Mouse (Mus musculus): Measurements from ENCODE around the gene Pla2g2d.
"Not testable (repeated sequence)": the region's sequence is repeated elsewhere in the genome, so short reads cannot be mapped to it uniquely, and the experiment has no call there.

Gene Pla2g2d

GRCm38 (mm10) chr4:138782098-138782497, 6.6 kb downstream of the Pla2g2d start:
- DNase-seq: no peak

GRCm38 (mm10) chr4:138785721-138786120, 10.2 kb downstream of the Pla2g2d start:
- DNase-seq: no peak

- no peak for DNase-seq
These were observed 10.6 kb downstream of the Pla2g2d start for GRCm38 (mm10) chr4:138786141-138786540.

- DNase-seq: no peak
These were observed 12.8 kb downstream of the Pla2g2d start for GRCm38 (mm10) chr4:138788381-138788780.

- DNase-seq: no peak
These were observed 15.9 kb downstream of the Pla2g2d start for GRCm38 (mm10) chr4:138791452-138791851.

GRCm38 (mm10) chr4:138792599-138792998, 17.1 kb downstream of the Pla2g2d start:
- no peak for DNase-seq

GRCm38 (mm10) chr4:138793276-138793675, 17.7 kb downstream of the Pla2g2d start:
- peak; percentile 45 for DNase-seq

- DNase-seq: no peak
These were observed 18.8 kb downstream of the Pla2g2d start for GRCm38 (mm10) chr4:138794344-138794743.

GRCm38 (mm10) chr4:138796513-138797216, 21.1 kb downstream of the Pla2g2d start:
- DNase-seq: no peak

- no peak for DNase-seq
These were observed 21.7 kb downstream of the Pla2g2d start for GRCm38 (mm10) chr4:138797217-138797570.

- no peak for DNase-seq
These were observed 24.7 kb downstream of the Pla2g2d start for GRCm38 (mm10) chr4:138800134-138800744.

- no peak for DNase-seq
These were observed 26.1 kb downstream of the Pla2g2d start for GRCm38 (mm10) chr4:138801631-138802030.

GRCm38 (mm10) chr4:138802917-138803316, 27.4 kb downstream of the Pla2g2d start:
- no peak for DNase-seq

GRCm38 (mm10) chr4:138805248-138805647, 29.7 kb downstream of the Pla2g2d start:
- no peak for DNase-seq

- no peak for DNase-seq
These were observed 30.6 kb downstream of the Pla2g2d start for GRCm38 (mm10) chr4:138806160-138806559.

- DNase-seq: no peak
These were observed 31.5 kb downstream of the Pla2g2d start for GRCm38 (mm10) chr4:138806920-138807541.

- no peak for DNase-seq
These were observed 40.6 kb downstream of the Pla2g2d start for GRCm38 (mm10) chr4:138816166-138816565.

- no peak for DNase-seq
These were observed 42.2 kb downstream of the Pla2g2d start for GRCm38 (mm10) chr4:138817736-138818135.

GRCm38 (mm10) chr4:138819101-138819500, 43.6 kb downstream of the Pla2g2d start:
- no peak for DNase-seq

- DNase-seq: no peak
These were observed 45.5 kb downstream of the Pla2g2d start for GRCm38 (mm10) chr4:138821036-138821435.

- not testable (repeated sequence) for DNase-seq
These were observed 48.6 kb downstream of the Pla2g2d start for GRCm38 (mm10) chr4:138824161-138824560.

- DNase-seq: peak; percentile 33
These were observed 49.1 kb downstream of the Pla2g2d start for GRCm38 (mm10) chr4:138824660-138825059.

GRCm38 (mm10) chr4:138825751-138826567, 50.4 kb downstream of the Pla2g2d start:
- peak; percentile 51 for DNase-seq
